Mouse (Mus musculus): ENCODE measurements around the gene Thtpa. TPM values are rescaled to one million over a fixed set of nuclear protein-coding genes. Genes with fewer than 3 reads are reported as not detected.

Thtpa gene
- polyA plus RNA-seq, 1 experiment = 7.5 TPM

- no peak for DNase-seq (ENCODE audit: low read depth, low spot score)
- WGBS = 90% methylated on average over 15 of the region's 15 CpGs
These were observed 7.7 kb downstream of the Thtpa start for GRCm38 (mm10) chr14:55102253-55102785.

- 92% methylated on average over 18 of the region's 18 CpGs for WGBS
These were observed 9.8 kb downstream of the Thtpa start for GRCm38 (mm10) chr14:55104365-55104764.

GRCm38 (mm10) chr14:55105386-55105785 lies 10.8 kb downstream of the Thtpa start:
- no peak for DNase-seq (ENCODE audit: low read depth, low spot score)
- 16% methylated on average over 7 of the region's 7 CpGs for WGBS

More at GRCm38 (mm10) chr14:55104365-55104764, 9.8 kb downstream of the Thtpa start:
- DNase-seq (ENCODE audit: low read depth, low spot score) = no peak

- under 1% methylated on average over 39 of the region's 39 CpGs for WGBS
- DNase-seq (ENCODE audit: low read depth, low spot score) = peak; percentile 70
These were observed 11.5 kb downstream of the Thtpa start, which contains the start of gene Ap1g2 for GRCm38 (mm10) chr14:55105836-55106809. Gene Ap1g2, minus strand, starts transcription at chr14:55106593.

- DNase-seq (ENCODE audit: low read depth, low spot score) = no peak
- 93% methylated on average over 8 of the region's 8 CpGs for WGBS
These were observed 12.4 kb downstream of the Thtpa start for GRCm38 (mm10) chr14:55106990-55107389.

GRCm38 (mm10) chr14:55108202-55108870 lies 13.8 kb downstream of the Thtpa start:
- DNase-seq (ENCODE audit: low read depth, low spot score) = no peak
- WGBS = 38% methylated on average over 9 of the region's 9 CpGs

- 51% methylated on average over 21 of the region's 21 CpGs for WGBS
- DNase-seq (ENCODE audit: low read depth, low spot score) = no peak
These were observed 14.7 kb downstream of the Thtpa start for GRCm38 (mm10) chr14:55109048-55109873.

GRCm38 (mm10) chr14:55110076-55110475 lies 15.5 kb downstream of the Thtpa start:
- WGBS = 45% methylated on average over 9 of the region's 9 CpGs

GRCm38 (mm10) chr14:55111720-55112119 lies 17.1 kb downstream of the Thtpa start:
- no peak for DNase-seq (ENCODE audit: low read depth, low spot score)
- WGBS = 49% methylated on average over 2 of the region's 2 CpGs

More at GRCm38 (mm10) chr14:55110076-55110475, 15.5 kb downstream of the Thtpa start:
- no peak for DNase-seq (ENCODE audit: low read depth, low spot score)

- WGBS = 61% methylated on average over 51 of the region's 51 CpGs
- no peak for DNase-seq (ENCODE audit: low read depth, low spot score)
These were observed 18.9 kb downstream of the Thtpa start for GRCm38 (mm10) chr14:55113351-55113974.

- no peak for DNase-seq (ENCODE audit: low read depth, low spot score)
- 7% methylated on average over 26 of the region's 26 CpGs for WGBS
These were observed 19.5 kb downstream of the Thtpa start for GRCm38 (mm10) chr14:55113975-55114645.

GRCm38 (mm10) chr14:55114759-55115701 lies 20.4 kb downstream of the Thtpa start:
- no peak for DNase-seq (ENCODE audit: low read depth, low spot score)
- 2% methylated on average over 68 of the region's 78 CpGs for WGBS

GRCm38 (mm10) chr14:55115846-55116245 lies 21.3 kb downstream of the Thtpa start:
- no peak for DNase-seq (ENCODE audit: low read depth, low spot score)
- 7% methylated on average over 8 of the region's 8 CpGs for WGBS

GRCm38 (mm10) chr14:55116425-55117200 lies 22.0 kb downstream of the Thtpa start, which contains the start of gene Jph4:
Gene Jph4, minus strand, starts transcription at chr14:55116935.
- WGBS = 21% methylated on average over 21 of the region's 21 CpGs

GRCm38 (mm10) chr14:55118852-55119251 lies 24.3 kb downstream of the Thtpa start:
- WGBS = 68% methylated on average over 4 of the region's 4 CpGs
- no peak for DNase-seq (ENCODE audit: low read depth, low spot score)

More at GRCm38 (mm10) chr14:55116425-55117200, 22.0 kb downstream of the Thtpa start, which contains the start of gene Jph4:
- no peak for DNase-seq (ENCODE audit: low read depth, low spot score)

- no peak for DNase-seq (ENCODE audit: low read depth, low spot score)
- WGBS = 67% methylated on average over 4 of the region's 4 CpGs
These were observed 25.0 kb downstream of the Thtpa start for GRCm38 (mm10) chr14:55119421-55120134.
